Mouse (Mus musculus): Measurements from ENCODE around the gene Egr4.

Egr4 gene

DNA sequence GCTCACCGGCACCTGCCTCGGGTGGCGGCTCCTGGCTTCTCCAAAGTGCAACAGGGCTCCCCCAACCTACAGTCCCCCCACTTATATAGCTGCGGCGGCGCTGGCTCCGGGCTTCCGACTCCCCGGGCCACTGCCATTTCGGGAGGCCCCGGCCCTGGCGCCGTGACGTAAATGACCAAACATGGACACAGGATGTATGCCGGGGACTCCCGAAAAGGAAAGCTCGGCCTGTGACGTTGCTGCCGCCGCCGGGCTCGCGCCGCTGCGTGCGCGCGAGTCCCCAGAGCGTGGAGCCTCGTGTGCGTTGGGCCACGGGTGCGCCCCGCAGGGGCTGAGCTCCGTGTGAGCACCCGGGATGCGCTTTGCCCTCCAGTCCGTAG, at the start of gene Egr4:
TSS of gene Egr4 (minus strand) at position 59 of the 380 bp plus-strand sequence.
- no peak for DNase-seq (ENCODE audit: extremely low read depth, low read depth, low spot score)

DNA sequence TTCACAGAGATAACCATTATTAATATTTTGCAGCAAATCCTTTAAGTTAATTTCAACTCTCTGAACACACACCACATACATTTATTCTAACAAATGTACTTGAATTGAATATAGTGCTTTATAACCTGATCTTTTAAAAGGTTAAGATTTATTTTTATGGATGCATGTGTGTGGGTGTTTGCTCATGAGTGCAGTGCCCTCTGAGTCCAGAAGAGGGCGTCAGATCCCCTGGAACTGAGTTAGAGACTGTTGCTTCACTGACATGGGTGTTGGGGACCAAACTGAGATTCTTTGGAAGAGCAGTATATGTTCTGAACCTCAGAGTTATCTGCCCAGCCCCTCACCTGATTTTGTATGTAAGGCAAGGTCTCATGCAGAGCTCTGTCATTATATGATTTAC, 49.0 kb upstream of the Egr4 start:
- DNase-seq (ENCODE audit: extremely low read depth, low read depth, low spot score) = no peak

DNA sequence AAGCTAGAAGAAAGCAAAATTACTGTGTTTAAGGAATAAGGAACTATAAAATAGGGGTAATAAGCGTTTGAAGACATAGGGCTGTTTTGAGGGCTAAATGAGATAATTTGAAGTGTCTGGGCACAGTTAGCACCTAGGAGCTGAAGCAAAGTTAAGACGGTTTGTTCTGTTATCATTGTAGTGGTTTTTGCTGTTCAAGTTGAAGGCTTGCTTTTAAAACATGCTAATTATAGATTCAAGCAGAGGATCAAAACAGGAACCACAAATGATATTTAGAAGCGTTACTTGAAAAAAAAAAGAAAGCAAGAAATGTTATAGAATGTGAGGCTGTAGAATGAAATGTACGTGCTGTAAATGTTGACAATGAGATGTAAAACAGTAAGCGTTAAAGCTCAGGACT, 34.3 kb upstream of the Egr4 start:
- no peak for DNase-seq (ENCODE audit: extremely low read depth, low read depth, low spot score)

DNA sequence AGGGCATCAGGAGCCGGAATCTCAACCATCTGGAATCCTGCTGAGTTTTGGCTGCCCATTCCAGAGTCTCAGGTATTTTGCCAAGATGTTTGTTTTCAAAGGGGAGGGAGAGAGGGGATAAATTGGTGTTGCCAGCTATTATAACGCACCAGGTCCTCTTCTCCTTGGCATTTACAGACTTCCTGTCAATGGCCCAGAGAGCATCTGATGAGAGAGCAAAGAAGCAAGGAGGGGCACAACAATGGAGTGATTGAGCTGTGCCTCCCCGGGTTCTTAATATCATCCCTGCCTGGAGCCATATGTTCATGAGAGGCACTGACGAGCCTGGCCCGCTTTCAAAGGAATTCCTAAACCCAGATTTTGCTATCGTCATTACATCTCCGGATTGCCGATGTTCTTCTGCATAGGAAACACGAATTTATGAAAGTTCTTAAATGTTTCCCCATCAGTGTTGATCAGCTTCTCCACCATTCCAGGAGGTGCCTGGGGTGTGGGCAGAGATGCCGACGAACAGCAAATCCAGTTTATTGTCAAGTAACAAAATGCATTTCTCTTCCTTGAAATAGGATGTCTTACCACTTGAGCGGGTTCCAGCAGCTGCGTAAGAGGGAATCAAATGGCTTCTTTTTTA, 31.0 kb upstream of the Egr4 start:
- DNase-seq (ENCODE audit: extremely low read depth, low read depth, low spot score) = no peak

DNA sequence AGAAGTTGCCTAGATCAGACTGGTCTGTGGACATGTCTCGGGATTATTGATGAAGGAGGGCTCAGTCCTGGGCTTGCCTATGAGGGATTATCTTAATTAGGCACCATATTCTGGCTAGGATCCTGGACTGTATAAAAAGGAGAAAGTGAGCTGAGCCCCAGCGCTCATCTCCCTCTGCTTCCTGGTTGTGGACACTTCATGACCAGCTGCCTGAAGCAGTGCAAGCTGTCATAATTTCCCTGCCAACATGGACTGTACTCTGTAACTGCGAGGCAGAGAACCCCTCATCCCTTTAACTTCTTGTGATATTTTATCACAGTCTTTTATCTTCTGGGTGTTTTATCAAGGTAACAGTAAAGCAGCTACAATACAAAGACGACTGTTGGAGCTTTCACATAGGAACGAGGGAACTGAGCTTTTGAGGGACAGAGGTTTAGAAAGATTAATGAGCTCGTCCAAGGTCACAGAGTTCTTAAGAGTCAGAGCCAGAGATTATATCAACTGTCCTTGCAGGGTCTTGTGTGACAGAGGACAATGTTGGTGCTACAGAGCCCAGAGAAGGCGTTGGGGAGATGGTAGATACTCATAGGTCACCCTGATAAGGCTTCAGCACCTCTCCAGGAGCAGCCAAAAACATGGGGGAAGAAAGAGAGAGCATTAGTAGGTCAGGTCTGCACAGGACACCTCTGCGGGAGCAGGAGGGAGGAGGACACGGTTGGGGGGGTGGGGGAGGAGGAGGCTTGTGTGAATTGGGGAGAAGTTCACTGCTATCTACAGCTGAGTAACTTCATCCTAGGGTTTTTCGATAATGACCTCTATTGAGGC, 30.2 kb upstream of the Egr4 start:
- DNase-seq (ENCODE audit: extremely low read depth, low read depth, low spot score) = no peak

DNA sequence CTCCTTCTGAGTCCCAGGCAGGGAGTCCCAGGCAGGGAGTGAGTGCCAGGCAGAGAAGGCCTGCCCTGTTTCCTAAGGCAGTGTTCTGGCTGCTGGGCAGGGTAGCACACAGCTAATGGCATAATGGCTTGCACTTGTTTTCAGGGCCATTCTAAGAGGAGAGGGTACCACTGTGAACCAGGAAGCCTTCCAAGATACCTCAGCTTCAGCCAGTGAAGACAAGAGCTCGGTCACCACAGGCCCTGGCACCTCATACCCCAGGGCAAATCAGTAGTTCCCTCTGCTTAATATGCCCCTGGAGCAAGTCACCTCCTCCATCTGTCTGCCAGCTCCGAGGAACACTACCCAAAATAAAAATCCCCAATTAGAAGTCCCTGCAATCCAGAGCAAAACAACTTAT, 9.4 kb upstream of the Egr4 start:
- DNase-seq (ENCODE audit: extremely low read depth, low read depth, low spot score) = no peak

DNA sequence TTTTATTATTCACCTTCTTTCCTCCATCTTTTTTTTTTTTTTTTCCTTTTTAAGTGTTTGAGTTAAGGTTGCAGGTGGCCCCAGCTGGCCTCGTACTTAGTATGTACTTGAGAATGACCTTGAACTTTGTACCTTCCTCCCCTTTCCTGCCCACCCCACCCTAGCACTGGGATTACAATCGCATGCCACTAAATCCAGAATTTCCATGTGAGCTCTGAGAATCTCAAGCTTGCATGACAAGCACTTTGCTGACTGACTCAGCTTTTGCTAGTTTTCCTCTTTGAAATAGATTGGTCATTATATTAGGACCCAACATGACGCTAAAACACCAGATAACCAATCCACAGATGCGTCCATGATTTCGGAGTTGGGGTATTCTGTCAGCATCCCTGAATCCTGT, 8.6 kb upstream of the Egr4 start:
- no peak for DNase-seq (ENCODE audit: extremely low read depth, low read depth, low spot score)

DNA sequence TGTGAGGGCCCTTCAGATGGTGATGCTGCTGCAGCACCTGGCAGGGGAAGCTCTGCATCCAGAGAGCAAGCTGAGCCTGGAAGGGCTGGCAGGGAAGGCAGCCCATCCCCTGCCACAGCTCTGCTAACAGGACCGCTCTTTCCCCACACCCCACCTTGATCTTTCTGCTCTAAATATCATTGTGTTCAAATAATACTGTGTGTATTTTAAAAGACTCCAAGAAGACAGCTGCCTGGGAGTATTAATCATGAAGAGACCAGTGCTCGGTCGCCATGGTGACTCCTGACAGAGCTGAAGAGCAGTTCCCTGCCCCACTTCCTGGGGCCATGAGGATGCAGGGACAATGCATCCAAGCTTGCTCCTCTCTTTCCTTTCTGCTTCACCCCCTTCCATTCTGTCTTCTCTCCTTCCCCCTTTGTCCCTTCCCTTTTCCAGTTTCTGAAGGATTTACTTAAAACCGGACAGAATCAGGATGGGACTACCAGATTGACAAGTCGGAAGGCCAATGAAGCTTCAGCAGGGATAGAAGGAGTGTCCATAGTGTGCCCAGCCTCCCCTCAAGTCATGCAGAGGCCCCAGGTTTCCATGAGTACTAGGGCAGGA, 4.8 kb upstream of the Egr4 start:
- no peak for DNase-seq (ENCODE audit: extremely low read depth, low read depth, low spot score)

DNA sequence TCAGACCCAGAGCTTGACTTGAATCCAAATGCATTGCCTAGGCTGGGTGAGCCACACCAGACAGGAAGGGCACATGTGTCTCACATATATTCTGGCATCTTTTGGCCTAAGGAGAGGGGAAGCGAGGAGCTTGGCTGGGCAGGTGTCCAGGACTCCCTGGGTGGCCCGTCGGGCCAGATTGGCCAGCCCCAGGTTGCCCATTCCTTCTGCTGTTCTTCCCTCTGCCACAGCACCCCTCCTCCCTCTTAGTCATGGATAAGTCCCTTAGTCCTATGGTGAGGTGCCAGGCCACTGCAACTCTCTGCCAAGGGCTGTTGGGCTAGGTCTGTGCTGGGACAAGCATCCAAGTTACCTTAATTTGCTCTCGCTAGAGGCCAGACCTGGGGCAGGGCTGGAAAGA, 2.6 kb upstream of the Egr4 start:
- no peak for DNase-seq (ENCODE audit: extremely low read depth, low read depth, low spot score)

DNA sequence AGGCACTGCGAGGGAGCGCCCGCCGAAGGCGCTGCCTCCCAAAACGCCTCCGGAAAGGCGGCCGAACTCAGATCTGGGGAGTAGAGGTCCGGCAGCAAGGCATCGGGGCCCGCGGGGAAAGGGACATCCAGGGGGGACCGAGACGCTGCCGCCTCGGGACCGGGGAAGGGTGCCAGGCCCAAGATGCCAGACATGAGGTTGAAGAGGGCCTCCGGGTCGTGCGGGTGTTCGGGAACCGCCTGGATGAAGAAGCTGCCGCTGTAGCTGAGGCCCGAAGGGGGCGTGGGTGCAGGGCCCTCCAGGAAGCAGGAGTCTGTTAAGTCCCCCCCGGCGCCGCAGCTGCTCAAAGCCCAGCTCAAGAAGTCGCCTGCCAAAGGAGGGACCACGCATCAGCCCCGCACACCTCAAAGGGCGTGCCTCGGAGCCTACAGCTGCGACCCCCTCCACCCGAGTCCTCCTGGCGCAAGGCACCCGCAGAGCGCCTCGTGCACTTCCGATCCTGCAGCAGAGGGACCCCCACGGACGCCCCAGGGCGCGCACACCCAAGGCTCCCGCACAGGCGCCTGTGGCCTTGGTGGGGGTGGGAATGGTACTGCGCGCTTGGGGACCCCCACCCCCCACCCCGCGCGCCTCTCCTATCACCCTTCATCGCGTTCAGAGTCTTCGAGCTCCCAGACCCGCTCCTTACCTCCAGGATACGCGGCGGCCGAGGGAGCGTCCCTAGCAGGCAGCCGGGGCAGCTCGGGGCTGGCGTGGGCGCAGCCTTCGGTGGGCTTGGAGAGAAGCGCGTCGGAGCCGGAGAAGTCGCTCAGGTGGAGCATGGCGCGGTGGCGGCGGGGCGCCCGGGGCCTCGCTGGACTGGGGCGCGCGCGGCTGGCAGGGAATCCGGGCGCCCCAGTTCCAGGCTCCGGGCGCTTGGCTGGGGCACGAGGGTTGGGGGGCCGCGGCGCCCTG, 535 bp downstream of the Egr4 start:
- DNase-seq (ENCODE audit: extremely low read depth, low read depth, low spot score) = no peak

DNA sequence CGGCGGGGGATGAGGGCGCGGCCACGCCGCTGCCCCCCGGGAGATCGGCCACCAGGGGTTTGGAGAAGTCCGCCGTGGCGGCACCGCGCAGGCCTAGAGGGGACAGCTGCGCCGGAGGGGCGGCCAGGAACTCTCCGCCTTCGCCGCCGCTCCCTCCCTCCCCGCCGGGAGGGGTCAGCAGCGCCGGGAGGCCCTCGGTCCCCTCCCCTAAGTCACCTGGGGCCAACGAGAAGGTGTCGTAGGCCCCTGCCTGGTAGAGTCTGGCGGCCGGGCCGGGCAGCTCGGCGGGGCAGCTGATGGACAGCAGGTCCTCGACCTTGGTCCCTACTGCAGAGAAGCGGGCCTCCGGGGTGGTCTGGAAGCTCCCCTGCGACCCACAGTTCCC, 1.3 kb downstream of the Egr4 start:
- no peak for DNase-seq (ENCODE audit: extremely low read depth, low read depth, low spot score)

DNA sequence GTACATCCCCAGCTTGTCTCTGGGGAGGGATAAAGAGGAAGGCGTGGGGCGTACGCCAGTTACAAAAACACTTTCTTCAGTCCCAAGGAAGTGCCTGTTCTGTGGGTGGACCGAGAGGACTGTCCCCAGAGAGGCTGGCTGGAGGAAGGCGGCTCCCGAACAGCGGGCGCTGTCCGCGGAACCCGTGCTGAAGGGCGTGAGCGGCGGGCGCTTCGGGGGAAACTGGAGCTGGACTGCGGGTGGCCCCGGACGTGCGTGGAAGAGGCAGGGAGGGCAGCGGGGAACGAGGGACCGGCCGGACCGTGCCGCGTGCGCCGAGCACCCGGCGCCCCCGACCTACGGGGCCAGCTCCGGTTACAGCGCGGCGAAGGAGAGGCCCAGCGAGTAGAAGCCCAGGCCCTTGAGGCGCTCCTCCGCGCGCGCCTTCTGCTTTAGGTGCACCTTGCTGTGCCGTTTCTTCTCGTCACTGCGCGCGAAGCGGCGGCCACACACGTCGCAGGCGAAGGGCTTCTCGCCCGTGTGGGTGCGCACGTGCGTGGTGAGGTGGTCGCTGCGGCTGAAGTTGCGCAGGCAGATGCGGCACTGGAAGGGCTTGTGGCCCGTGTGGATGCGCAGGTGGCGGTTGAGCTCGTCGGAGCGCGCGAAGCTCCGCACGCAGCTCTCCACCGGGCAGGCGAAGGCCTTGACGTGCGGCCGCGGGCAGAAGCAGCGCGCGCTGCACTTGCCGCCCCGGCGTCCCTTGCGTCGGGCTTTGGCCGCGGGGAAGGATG, 1.9 kb downstream of the Egr4 start:
- DNase-seq (ENCODE audit: extremely low read depth, low read depth, low spot score) = no peak

DNA sequence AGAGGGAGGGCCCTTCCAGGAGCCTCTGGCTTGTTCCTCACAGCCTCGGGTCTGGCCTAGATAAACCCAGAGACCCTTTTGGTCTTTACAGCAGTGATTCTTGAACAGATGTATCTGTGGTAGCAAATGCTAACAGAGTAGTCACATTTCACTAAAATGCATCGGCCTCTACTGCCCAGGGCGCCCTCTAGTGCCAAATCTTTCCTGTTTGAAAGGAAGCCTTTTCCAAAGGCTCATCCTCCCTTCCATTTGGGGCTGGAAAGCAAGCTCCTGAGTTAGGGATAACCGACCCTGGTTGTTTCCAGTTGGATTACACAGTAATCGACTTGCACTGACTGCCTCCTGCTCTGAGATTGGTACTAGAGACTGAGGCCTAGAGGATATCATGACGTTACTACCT, 2.9 kb downstream of the Egr4 start:
- no peak for DNase-seq (ENCODE audit: extremely low read depth, low read depth, low spot score)

DNA sequence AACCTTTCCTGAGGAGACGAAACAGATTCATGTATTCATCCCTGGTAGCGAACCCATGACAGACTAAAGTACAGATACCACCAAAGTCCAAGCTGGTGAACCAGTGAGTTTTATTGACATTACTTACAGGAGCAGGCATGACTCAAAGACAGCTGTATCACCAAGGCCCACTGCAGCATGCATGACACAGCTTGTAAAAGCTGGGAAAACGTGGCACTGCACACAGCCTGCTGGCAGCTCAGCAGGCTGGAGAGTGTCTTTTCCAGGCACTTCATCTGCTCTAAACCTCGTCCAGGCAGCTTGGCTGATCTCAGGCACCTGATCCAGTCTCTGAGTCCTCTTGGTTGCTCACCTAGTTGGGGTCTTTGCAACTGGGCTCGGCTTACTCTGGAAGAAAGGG, 4.8 kb downstream of the Egr4 start:
- DNase-seq (ENCODE audit: extremely low read depth, low read depth, low spot score) = no peak

DNA sequence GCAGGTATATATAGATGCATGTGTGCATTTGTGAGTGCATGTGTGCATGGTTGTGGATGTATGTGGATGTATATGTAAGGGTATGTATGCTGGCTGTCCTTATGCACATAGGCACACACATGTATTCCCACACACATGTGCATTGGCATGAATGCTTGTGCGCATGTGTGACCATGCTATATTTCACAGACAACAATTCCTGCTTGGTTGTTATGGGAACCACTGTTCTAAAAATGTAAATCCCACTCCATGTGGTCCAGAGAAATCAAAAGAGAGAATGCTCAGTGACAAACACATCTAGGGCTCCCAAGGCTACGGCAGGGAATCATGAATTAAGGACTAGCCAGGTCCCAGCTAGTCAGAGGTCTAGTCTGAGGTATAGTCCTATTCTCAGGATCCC, 8.5 kb downstream of the Egr4 start:
- no peak for DNase-seq (ENCODE audit: extremely low read depth, low read depth, low spot score)

DNA sequence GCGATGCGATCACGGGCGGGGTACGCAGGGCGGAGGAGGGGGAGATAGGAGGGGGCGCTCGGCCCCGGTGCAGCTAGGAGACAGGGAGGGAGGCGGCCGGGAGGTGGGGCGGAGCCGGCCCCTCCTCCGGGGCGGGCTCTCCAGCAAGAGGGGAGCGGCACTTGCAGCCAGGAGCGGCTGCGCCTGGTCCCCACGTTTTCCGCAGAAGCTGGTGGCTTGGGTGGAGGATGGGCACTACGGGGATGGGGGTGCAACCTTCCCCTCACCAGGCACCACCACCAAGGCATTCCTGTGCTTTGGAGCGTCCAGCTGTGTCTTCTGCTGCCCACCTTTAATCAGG, 10.5 kb downstream of the Egr4 start, which contains the start of gene Fbxo41:
TSS of gene Fbxo41 (minus strand) at position 84 of the 340 bp plus-strand sequence.
- no peak for DNase-seq (ENCODE audit: extremely low read depth, low read depth, low spot score)

DNA sequence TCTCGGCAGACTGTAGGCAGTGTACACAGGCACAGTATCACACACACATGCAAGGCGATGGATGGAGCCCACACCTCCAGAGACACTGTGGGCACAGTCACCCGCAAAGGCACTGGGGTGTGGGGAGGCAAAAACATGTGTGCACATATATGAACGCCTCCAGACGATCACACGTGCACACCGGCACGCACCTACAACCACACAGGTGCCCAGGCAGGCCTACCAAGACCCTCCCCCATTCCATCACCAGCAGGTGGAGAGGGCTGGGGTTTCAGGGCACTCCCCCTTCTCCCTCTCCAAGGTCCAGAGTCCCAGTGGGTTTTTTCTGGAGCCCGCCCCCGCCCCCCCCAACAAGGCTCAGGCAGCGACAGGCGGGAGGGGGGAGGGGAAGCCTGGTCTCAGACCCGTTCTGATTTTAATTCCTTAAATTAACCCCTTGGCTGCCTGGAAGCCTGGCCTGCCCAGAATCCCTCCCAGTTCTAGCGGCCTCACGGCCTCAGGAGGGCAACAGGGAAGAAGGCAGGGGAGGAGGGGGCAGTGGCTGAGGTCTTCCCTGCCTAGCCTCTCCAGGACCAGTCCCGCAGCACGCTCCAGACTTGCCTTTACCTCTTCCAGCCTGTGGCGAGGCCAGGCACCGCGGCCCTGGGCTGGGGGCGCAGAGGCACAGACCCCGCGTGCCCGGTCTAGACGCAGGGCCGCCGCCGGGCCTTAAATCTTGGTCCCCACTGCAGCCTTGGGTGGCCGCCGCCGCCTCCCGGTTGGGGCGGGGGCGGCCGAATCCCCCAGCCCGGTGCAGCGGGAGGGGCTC, 11.1 kb downstream of the Egr4 start:
- DNase-seq (ENCODE audit: extremely low read depth, low read depth, low spot score) = no peak

DNA sequence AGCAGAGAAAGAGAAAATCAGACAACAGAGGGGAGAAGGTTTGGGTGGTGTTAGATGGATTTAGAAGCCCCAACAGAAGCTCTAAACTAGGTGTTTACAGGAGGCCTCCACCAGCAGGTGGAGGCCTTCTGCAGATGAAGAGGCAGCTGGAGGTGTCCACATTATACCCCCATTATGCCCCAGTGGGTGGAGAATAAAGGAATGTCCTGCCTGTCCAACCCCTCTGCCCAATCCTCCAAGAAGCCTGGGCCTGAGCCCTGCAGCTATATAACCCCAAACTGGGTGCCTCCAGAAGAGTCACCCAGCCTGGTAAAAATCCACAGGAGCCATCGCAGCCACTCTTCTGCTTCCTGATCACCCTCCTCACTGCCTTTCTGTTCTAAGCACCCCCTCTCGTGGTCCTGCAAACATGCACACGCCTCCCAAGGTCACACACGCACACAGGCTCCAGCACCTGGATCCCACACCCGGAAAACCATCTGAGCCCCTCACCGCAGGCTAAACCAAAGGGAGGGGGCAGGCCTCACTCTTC, 11.8 kb downstream of the Egr4 start:
- DNase-seq (ENCODE audit: extremely low read depth, low read depth, low spot score) = no peak

DNA sequence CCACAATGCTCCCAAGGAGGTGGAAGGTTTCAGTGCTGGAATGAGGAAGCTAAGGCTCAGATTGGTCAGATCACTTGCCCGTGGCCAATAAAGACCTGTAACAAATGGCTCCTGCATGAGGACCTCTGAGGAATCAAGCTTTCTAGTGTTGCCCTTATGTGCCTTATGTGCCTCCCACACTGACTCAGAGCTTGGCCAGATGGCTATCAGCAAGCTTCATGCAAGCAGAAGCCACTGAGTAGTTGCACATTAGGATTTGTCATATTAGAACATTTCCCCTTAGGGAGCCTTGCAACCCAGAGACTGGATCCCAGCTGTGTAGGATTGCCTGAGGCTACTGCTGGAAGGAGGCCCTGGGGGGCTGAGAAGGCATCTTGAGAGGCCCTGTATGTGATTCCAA, 13.0 kb downstream of the Egr4 start:
- no peak for DNase-seq (ENCODE audit: extremely low read depth, low read depth, low spot score)

DNA sequence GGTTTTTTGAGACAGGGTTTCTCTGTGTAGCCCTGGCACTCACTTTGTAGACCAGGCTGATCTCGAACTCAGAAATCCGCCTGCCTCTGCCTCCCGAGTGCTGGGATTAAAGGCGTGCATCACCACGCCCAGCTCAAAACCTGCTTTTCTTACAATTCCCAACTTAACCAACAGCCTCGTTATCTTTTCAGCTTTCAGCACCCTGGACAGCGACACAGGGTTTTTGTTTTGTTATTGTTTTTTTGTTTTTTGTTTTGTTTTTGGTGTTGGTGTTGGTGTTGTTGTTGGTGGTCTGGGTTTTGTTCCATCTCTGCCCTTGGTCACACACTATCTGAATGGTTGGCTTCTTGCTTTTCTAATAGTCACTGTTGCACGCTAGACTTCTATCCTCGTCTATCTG, 15.2 kb downstream of the Egr4 start:
- DNase-seq (ENCODE audit: extremely low read depth, low read depth, low spot score) = no peak

Measured in fat pad, adult 2 months (tissue).